Mouse (Mus musculus) bone marrow, adult 2 months (tissue): ENCODE results near the gene Lrmda. TPM values are rescaled to one million over a fixed set of nuclear protein-coding genes. Genes with fewer than 3 reads are reported as not detected.

Experiments used
- H3K27ac ChIP-seq: fragments of 200-500 bp; 2 replicates; pipeline ENCODE4 v1.5.1; 2012; ENCODE audit warnings: low read depth, mild to moderate bottlenecking, control low read depth, inconsistent platforms, low read length; ENCODE audit not compliant: control insufficient read depth, poor library complexity, insufficient read depth
- H3K4me1 ChIP-seq: fragments of 200-500 bp; 2 replicates; pipeline ENCODE4 v1.6.1; 2011; ENCODE audit warnings: low read length; ENCODE audit not compliant: control insufficient read depth, insufficient read depth
- H3K4me3 ChIP-seq: fragments of 200-500 bp; replicated peaks from 2 replicates; pipeline ENCODE3; 2011; ENCODE audit warnings: mild to moderate bottlenecking, low read depth, low read length, control low read depth; ENCODE audit not compliant: control insufficient read depth
- CTCF ChIP-seq: fragments of 200-500 bp; IDR thresholded peaks from 2 replicates; pipeline ENCODE4 v1.5.1; 2011; ENCODE audit warnings: low read length, control low read depth; ENCODE audit not compliant: control insufficient read depth, insufficient read depth
- POLR2A ChIP-seq: fragments of 200-500 bp; IDR thresholded peaks from 2 replicates; pipeline ENCODE4 v1.6.1; 2011; ENCODE audit warnings: low read depth, mild to moderate bottlenecking, control low read depth, low read length, borderline replicate concordance; ENCODE audit not compliant: control insufficient read depth
- WGBS: fragments of 180-500 bp; shearing (Covaris S2); methylation state at CpG from one replicate; pipeline ENCODE4 v1.1.7; 2018; 5-methylcytosine and 5-hydroxymethylcytosine counted together
- polyA plus RNA-seq: library from polyadenylated mRNA; stranded (reverse); fragments of >200 nt; gene quantifications from 2 replicates; pipeline ENCODE4 v1.2.4, GENCODE M21; 2011; ENCODE audit warnings: low replicate concordance; ENCODE audit not compliant: missing spikeins, insufficient read depth, insufficient read length

The Lrmda gene
- 3.8 TPM in 1 of 2 replicates, not detected in the other for polyA plus RNA-seq

GRCm38 (mm10) chr14:22019252-22019948, at the start of gene Lrmda:
TSS of gene Lrmda (plus strand) at chr14:22019712.
- H3K4me1 ChIP-seq = peaks cover 1% of the 10 kb centered on the region; the same call in 1 of the 2 replicates
- WGBS = under 1% methylated on average over 33 of the region's 33 CpGs
- peak within 1 kb of the TSS; percentile 62 for H3K4me3 ChIP-seq
- TF ChIP-seq CTCF = no peak
- TF ChIP-seq POLR2A = peak; percentile 85; the same call in 1 of the 2 replicates
- peak within 1 kb of the TSS; percentile 83 for H3K27ac ChIP-seq

- Histone ChIP-seq H3K27ac (no peak overlapping the region), H3K4me3 (no peak overlapping the region), H3K4me1 (no peaks in the 10 kb centered on the region)
- WGBS = 2% methylated on average over 22 of the region's 22 CpGs
- TF ChIP-seq POLR2A = no peak
- TF ChIP-seq CTCF = peak; percentile 64
Observed at GRCm38 (mm10) chr14:21981462-21981861, 38.0 kb upstream of the Lrmda start.

DNA sequence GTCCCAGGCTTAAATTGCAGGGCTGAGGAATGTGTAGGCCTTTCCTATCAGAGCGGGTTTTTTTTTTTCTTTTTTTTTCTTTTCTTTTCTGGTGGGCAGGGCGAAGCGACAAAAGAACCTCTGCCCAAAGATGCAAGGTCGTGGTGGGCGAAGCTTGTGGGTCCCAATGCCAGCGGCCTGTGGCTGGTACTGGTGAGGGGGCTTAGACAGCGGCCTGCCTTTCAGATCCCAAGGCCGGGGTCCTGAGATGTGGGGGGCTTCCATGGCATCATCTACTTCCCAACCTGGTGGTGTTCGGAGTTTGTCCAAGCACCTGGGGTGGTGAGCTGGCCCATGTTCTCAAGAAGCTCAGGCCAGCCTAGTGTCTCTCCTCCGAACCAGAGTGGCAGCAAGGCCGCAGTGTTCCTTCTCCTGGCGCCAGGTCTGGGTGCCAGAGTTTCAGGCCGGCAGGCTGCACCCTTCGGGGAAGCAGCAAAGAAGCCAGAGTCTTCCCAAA, 37.4 kb upstream of the Lrmda start:
- H3K4me3 ChIP-seq = no peak overlapping the region
- no peak overlapping the region for H3K27ac ChIP-seq
- TF ChIP-seq POLR2A (no peak), CTCF (no peak)
- H3K4me1 ChIP-seq = no peaks in the 10 kb centered on the region
- WGBS = 44% methylated on average over 14 of the region's 14 CpGs

DNA sequence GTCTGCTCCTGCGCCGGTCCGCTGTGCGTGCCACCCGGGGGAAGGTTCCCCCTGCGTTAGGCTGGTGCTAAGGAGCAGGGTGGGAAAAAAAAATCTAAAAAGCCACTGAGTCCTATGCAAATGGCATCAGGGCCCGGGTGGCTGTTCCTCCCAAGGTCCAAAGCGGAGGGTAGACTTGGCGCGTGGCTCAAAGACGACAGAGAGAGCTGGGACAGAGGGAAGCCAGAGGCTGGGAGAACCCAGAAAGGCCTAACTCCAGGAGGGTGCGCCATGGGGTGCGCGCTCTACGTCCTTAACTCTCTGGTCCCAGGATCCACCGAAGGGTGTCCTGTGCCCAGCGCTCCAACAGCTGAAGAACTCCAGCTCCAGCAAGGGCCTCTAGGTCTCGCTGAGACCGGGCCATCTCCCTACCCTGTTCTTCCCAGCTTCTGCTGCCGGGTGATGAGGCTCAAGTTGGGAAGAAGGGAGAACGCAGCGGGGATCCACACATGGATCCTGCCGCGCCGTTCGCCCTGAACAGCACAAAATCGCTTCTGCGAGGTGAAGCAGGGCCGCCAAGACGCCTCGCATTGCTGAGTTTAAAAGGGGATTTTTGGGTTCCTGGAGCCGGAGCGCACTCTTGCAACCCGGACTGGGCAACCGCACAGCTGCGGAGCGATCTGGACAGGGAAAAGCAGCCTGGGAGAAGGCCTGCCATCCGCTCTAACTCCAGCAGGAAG, 36.8 kb upstream of the Lrmda start:
- 7% methylated on average over 38 of the region's 38 CpGs for WGBS

GRCm38 (mm10) chr14:21983311-21983949, 36.1 kb upstream of the Lrmda start:
- Histone ChIP-seq H3K4me1 (no peaks in the 10 kb centered on the region), H3K4me3 (no peak overlapping the region), H3K27ac (no peak overlapping the region)
- 6% methylated on average over 22 of the region's 22 CpGs for WGBS
- TF ChIP-seq CTCF (no peak), POLR2A (no peak)

More for the DNA sequence above, 36.8 kb upstream of the Lrmda start:
- TF ChIP-seq CTCF = no peak
- no peak for TF ChIP-seq POLR2A
- Histone ChIP-seq H3K4me3 (no peak overlapping the region), H3K27ac (no peak overlapping the region), H3K4me1 (no peaks in the 10 kb centered on the region)

DNA sequence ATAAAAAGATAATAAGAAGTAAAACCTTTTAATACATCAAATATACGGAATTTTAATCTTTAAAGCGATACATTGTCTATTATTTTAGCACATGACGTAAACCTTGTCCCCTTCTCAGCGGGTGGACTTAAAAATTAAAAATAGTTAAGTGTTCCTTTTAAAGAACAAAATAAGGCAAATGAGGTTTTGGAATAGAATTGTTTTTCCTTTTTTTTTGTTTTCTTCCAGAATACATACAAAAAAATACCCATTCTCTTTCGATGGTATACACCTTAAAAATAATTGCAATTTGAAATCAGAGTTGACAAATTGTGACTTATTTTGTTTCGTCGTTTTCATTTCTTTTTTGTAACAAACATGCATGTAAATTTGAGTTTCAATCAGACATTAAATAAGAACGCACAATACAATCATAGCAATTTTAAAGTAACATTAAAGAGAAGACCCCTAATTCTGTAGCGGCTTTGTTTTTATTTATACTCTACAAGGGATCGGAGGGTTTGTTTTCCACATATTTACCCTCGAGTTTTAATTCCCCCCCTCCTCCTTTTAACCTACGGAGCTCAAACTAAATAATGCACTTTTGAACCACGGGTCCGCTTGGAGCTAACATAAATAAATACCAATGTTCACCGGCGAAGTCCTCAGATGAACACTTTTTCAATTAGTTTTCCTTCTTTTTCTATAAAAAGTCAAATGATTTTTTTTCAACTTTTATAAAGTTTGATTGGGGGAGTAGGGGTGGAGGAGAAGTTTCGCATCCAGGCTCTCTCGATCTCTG, 35.4 kb upstream of the Lrmda start:
- no peaks in the 10 kb centered on the region for H3K4me1 ChIP-seq
- H3K4me3 ChIP-seq = no peak overlapping the region
- H3K27ac ChIP-seq = no peak overlapping the region
- no peak for TF ChIP-seq CTCF
- TF ChIP-seq POLR2A = no peak
- WGBS = 32% methylated on average over 18 of the region's 18 CpGs

DNA sequence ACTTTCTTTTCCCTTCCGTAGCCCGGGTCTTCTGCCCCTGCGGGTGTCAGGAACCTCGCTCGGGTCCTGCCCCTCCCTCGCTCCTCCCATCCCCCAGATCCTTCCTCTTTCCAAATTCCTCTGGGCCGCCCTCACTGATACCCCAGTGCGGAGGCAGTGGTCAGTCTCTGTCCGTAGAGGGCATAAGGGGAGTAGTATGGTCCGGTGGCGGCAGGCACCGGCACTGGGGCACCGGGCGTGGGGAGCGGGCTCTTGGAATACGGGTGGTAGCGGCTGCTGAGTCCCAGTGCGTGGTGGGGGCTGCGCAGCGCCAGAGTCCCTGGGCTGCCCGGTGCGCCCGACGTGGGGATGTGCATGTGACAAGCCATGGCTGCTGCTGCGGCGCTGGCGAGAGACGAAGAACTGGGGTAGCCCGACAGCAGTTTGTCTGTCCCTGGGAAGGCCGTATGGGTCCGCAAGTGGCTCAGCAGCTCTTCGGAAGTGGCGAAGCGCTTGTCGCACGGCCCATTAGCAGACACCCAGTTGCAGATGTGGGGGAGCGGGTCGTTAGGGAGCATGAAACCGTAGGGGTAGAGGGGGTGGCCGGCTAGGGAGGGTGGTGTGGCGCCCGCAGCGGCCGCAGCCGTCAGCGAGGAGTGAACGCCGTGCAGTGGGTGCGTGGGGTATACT, 34.6 kb upstream of the Lrmda start:
- Histone ChIP-seq H3K27ac (no peak overlapping the region; the same call in 1 of the 2 replicates), H3K4me3 (no peak overlapping the region), H3K4me1 (no peaks in the 10 kb centered on the region)
- 12% methylated on average over 49 of the region's 49 CpGs for WGBS
- TF ChIP-seq POLR2A (no peak), CTCF (no peak)
